Mouse (Mus musculus): ENCODE measurements around the gene Klk1. TPM values are rescaled to one million over a fixed set of nuclear protein-coding genes. Genes with fewer than 3 reads are reported as not detected.

Gene Klk1
- polyA plus RNA-seq, 1 experiment from 2014 or later: 9.7 TPM

- no peak for DNase-seq (ENCODE audit: low spot score)
- TF ChIP-seq CTCF (IDR thresholded peaks at IDR 0.05; ENCODE audit: low read depth): no peak
- TF ChIP-seq EP300 (optimal IDR thresholded peaks at IDR 0.05): no peak
- WGBS: 79% methylated on average over 7 of the region's 7 CpGs
- H3K9ac ChIP-seq (ENCODE audit: low read length): no peak overlapping the region
- no peak overlapping the region for H3K4me2 ChIP-seq (replicated peaks; ENCODE audit: low read depth)
- H3K4me3 ChIP-seq (ENCODE audit: low read depth, low read length): no peak overlapping the region
- H3K27me3 ChIP-seq (ENCODE audit: control insufficient read depth, insufficient read depth, low read length): no peaks in the 10 kb centered on the region
- no peak overlapping the region for H3K27ac ChIP-seq (replicated peaks)
- H3K4me1 ChIP-seq (replicated peaks; ENCODE audit: control insufficient read depth, insufficient read depth): no peaks in the 10 kb centered on the region
- no peaks in the 10 kb centered on the region for H3K36me3 ChIP-seq (ENCODE audit: control insufficient read depth, insufficient read depth, low read length)
- no peaks in the 10 kb centered on the region for H3K9me3 ChIP-seq (ENCODE audit: control insufficient read depth, low read length)
- no peak for ATAC-seq (ENCODE audit: low FRiP score, low TSS enrichment)
These were observed 47.4 kb downstream of the Klk1 start for GRCm38 (mm10) chr7:44272546-44272945.

DNA sequence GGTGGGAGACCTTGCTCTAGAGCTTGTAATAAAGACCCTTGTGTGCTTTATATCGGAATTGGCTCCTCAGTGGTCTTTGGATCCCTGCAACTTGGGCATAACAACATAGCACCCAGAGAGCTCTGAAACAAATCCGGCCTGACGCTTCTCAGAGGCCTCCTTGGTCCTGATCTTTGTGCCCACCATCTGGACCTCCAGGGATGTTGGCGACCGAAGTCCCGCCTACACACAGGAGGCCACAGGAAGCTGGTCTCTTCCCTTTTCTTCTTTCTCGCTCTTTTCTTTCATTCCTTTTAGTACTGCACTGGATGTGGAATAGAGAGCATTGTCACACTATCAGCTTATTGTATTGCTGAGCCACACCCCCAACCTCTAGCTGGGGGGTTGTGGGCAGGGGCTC, 48.3 kb downstream of the Klk1 start:
- Histone ChIP-seq H3K4me1 (replicated peaks; ENCODE audit: control insufficient read depth, insufficient read depth) (no peaks in the 10 kb centered on the region), H3K9ac (ENCODE audit: low read length) (no peak overlapping the region), H3K27me3 (ENCODE audit: control insufficient read depth, insufficient read depth, low read length) (0 out of 2 replicates have a peak, but pooled peaks cover 2% of the 10 kb centered on the region), H3K36me3 (ENCODE audit: control insufficient read depth, insufficient read depth, low read length) (no peaks in the 10 kb centered on the region), H3K27ac (replicated peaks) (no peak overlapping the region), H3K4me2 (replicated peaks; ENCODE audit: low read depth) (no peak overlapping the region), H3K4me3 (ENCODE audit: low read depth, low read length) (no peak overlapping the region), H3K9me3 (ENCODE audit: control insufficient read depth, low read length) (no peaks in the 10 kb centered on the region)
- TF ChIP-seq EP300 (optimal IDR thresholded peaks at IDR 0.05) (no peak), CTCF (IDR thresholded peaks at IDR 0.05; ENCODE audit: low read depth) (no peak)
- ATAC-seq (ENCODE audit: low FRiP score, low TSS enrichment): no peak
- WGBS: 72% methylated on average over 7 of the region's 7 CpGs
- DNase-seq (ENCODE audit: low spot score): no peak

- Histone ChIP-seq H3K36me3 (ENCODE audit: control insufficient read depth, insufficient read depth, low read length) (no peaks in the 10 kb centered on the region), H3K4me1 (replicated peaks; ENCODE audit: control insufficient read depth, insufficient read depth) (no peaks in the 10 kb centered on the region), H3K27me3 (ENCODE audit: control insufficient read depth, insufficient read depth, low read length) (0 out of 2 replicates have a peak, but pooled peaks cover 2% of the 10 kb centered on the region), H3K4me3 (ENCODE audit: low read depth, low read length) (no peak overlapping the region), H3K27ac (replicated peaks) (no peak overlapping the region), H3K4me2 (replicated peaks; ENCODE audit: low read depth) (no peak overlapping the region), H3K9me3 (ENCODE audit: control insufficient read depth, low read length) (no peaks in the 10 kb centered on the region), H3K9ac (ENCODE audit: low read length) (no peak overlapping the region)
- TF ChIP-seq EP300 (optimal IDR thresholded peaks at IDR 0.05): no peak
- no peak for TF ChIP-seq CTCF (IDR thresholded peaks at IDR 0.05; ENCODE audit: low read depth)
- DNase-seq (ENCODE audit: low spot score) (no peak), ATAC-seq (ENCODE audit: low FRiP score, low TSS enrichment) (no peak)
- WGBS: 35% methylated on average over 11 of the region's 11 CpGs
These were observed 48.9 kb downstream of the Klk1 start for GRCm38 (mm10) chr7:44274096-44274495.

- Histone ChIP-seq H3K36me3 (ENCODE audit: control insufficient read depth, insufficient read depth, low read length) (no peaks in the 10 kb centered on the region), H3K4me2 (replicated peaks; ENCODE audit: low read depth) (no peak overlapping the region), H3K9me3 (ENCODE audit: control insufficient read depth, low read length) (no peaks in the 10 kb centered on the region), H3K4me1 (replicated peaks; ENCODE audit: control insufficient read depth, insufficient read depth) (no peaks in the 10 kb centered on the region), H3K4me3 (ENCODE audit: low read depth, low read length) (no peak overlapping the region), H3K27me3 (ENCODE audit: control insufficient read depth, insufficient read depth, low read length) (0 out of 2 replicates have a peak, but pooled peaks cover 2% of the 10 kb centered on the region), H3K27ac (replicated peaks) (no peak overlapping the region), H3K9ac (ENCODE audit: low read length) (no peak overlapping the region)
- no peak for ATAC-seq (ENCODE audit: low FRiP score, low TSS enrichment)
- WGBS: 70% methylated on average over 3 of the region's 3 CpGs
- no peak for TF ChIP-seq CTCF (IDR thresholded peaks at IDR 0.05; ENCODE audit: low read depth)
- no peak for TF ChIP-seq EP300 (optimal IDR thresholded peaks at IDR 0.05)
- no peak for DNase-seq (ENCODE audit: low spot score)
These were observed 50.4 kb downstream of the Klk1 start for GRCm38 (mm10) chr7:44275546-44275945.

- no peak for ATAC-seq (ENCODE audit: low FRiP score, low TSS enrichment)
- Histone ChIP-seq H3K4me3 (ENCODE audit: low read depth, low read length) (no peak overlapping the region), H3K9me3 (ENCODE audit: control insufficient read depth, low read length) (no peaks in the 10 kb centered on the region), H3K27ac (replicated peaks) (no peak overlapping the region), H3K36me3 (ENCODE audit: control insufficient read depth, insufficient read depth, low read length) (no peaks in the 10 kb centered on the region), H3K27me3 (ENCODE audit: control insufficient read depth, insufficient read depth, low read length) (0 out of 2 replicates have a peak, but pooled peaks cover 2% of the 10 kb centered on the region), H3K9ac (ENCODE audit: low read length) (no peak overlapping the region), H3K4me1 (replicated peaks; ENCODE audit: control insufficient read depth, insufficient read depth) (no peaks in the 10 kb centered on the region), H3K4me2 (replicated peaks; ENCODE audit: low read depth) (no peak overlapping the region)
- DNase-seq (ENCODE audit: low spot score): no peak
- 69% methylated on average over 8 of the region's 10 CpGs for WGBS
- TF ChIP-seq CTCF (IDR thresholded peaks at IDR 0.05; ENCODE audit: low read depth) (no peak), EP300 (optimal IDR thresholded peaks at IDR 0.05) (no peak)
These were observed 51.5 kb downstream of the Klk1 start for GRCm38 (mm10) chr7:44276461-44277249.

DNA sequence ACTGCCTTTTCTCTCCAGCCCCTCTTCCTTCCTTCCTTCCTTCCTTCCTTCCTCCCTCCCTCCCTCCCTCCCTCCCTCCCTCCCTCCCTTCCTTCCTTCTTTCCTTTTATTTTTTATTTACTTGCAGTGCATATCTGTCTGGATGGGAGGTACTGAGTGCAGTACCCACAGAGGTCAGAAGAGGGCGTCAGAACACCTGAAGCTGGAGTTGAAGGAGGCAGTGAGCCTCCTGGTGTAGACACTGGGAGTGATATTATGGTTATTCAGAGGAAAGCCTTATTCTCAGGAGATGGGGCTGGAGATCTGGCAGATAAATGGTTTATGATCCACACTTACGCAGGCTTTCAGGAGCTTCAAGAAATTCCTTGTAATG, 52.1 kb downstream of the Klk1 start:
- Histone ChIP-seq H3K9me3 (ENCODE audit: control insufficient read depth, low read length) (no peaks in the 10 kb centered on the region), H3K4me3 (ENCODE audit: low read depth, low read length) (no peak overlapping the region), H3K9ac (ENCODE audit: low read length) (no peak overlapping the region), H3K27me3 (ENCODE audit: control insufficient read depth, insufficient read depth, low read length) (0 out of 2 replicates have a peak, but pooled peaks cover 2% of the 10 kb centered on the region), H3K4me1 (replicated peaks; ENCODE audit: control insufficient read depth, insufficient read depth) (no peaks in the 10 kb centered on the region), H3K4me2 (replicated peaks; ENCODE audit: low read depth) (no peak overlapping the region), H3K36me3 (ENCODE audit: control insufficient read depth, insufficient read depth, low read length) (no peaks in the 10 kb centered on the region), H3K27ac (replicated peaks) (no peak overlapping the region)
- WGBS: 46% methylated on average over 2 of the region's 2 CpGs
- ATAC-seq (ENCODE audit: low FRiP score, low TSS enrichment) (no peak), DNase-seq (ENCODE audit: low spot score) (peak; percentile 33)
- TF ChIP-seq CTCF (IDR thresholded peaks at IDR 0.05; ENCODE audit: low read depth): peak; percentile 64
- no peak for TF ChIP-seq EP300 (optimal IDR thresholded peaks at IDR 0.05)

Other genes with a start within 250 kb of the Klk1 start
- not detected in 2 replicates for gene Klk1b9, start 249.3 kb upstream of the Klk1 start, polyA plus RNA-seq (2015; fragmentation: Nextera tagmentation; extraction: Ambion mirVana)
- not detected in 2 replicates for gene Klk1b11, start 229.5 kb upstream of the Klk1 start, polyA plus RNA-seq (2015; fragmentation: Nextera tagmentation; extraction: Ambion mirVana)
- gene Klk1b26, start 213.2 kb upstream of the Klk1 start, polyA plus RNA-seq (2015; fragmentation: Nextera tagmentation; extraction: Ambion mirVana): not detected in 2 replicates
- not detected in 2 replicates for gene Klk1b27, start 173.1 kb upstream of the Klk1 start, polyA plus RNA-seq (2015; fragmentation: Nextera tagmentation; extraction: Ambion mirVana)
- gene Klk1b21, start 123.0 kb upstream of the Klk1 start, polyA plus RNA-seq (2015; fragmentation: Nextera tagmentation; extraction: Ambion mirVana): not detected in 2 replicates
- gene Klk1b22, start 112.7 kb upstream of the Klk1 start, polyA plus RNA-seq (2015; fragmentation: Nextera tagmentation; extraction: Ambion mirVana): not detected in 2 replicates
- gene Klk1b16, start 88.6 kb upstream of the Klk1 start, polyA plus RNA-seq (2015; fragmentation: Nextera tagmentation; extraction: Ambion mirVana): not detected in 2 replicates
- not detected in 2 replicates for gene Klk1b24, start 37.1 kb upstream of the Klk1 start, polyA plus RNA-seq (2015; fragmentation: Nextera tagmentation; extraction: Ambion mirVana)
- not detected in 2 replicates for gene Klk1b3, start 27.2 kb upstream of the Klk1 start, polyA plus RNA-seq (2015; fragmentation: Nextera tagmentation; extraction: Ambion mirVana)
- not detected in 2 replicates for gene Klk1b4, start 17.9 kb upstream of the Klk1 start, polyA plus RNA-seq (2015; fragmentation: Nextera tagmentation; extraction: Ambion mirVana)
- gene Klk1b5, start 9.4 kb upstream of the Klk1 start, polyA plus RNA-seq (2015; fragmentation: Nextera tagmentation; extraction: Ambion mirVana): not detected in 2 replicates
- 0.13 TPM in 1 of 2 replicates, not detected in the other for gene Gm36864, start 10.8 kb downstream of the Klk1 start, polyA plus RNA-seq (2015; fragmentation: Nextera tagmentation; extraction: Ambion mirVana)
- 0.57 and 0.65 TPM in 2 replicates for gene 1700028J19Rik, start 21.3 kb downstream of the Klk1 start, polyA plus RNA-seq (2015; fragmentation: Nextera tagmentation; extraction: Ambion mirVana)
- gene 2410002F23Rik, start 21.4 kb downstream of the Klk1 start, polyA plus RNA-seq (2015; fragmentation: Nextera tagmentation; extraction: Ambion mirVana): 52.9 and 60.0 TPM in 2 replicates
- gene Acp4, start 32.0 kb downstream of the Klk1 start, polyA plus RNA-seq (2015; fragmentation: Nextera tagmentation; extraction: Ambion mirVana): not detected in 2 replicates
- gene Gm15517, start 36.1 kb downstream of the Klk1 start, polyA plus RNA-seq (2015; fragmentation: Nextera tagmentation; extraction: Ambion mirVana): not detected in 2 replicates
- gene Clec11a, start 81.5 kb downstream of the Klk1 start, polyA plus RNA-seq (2015; fragmentation: Nextera tagmentation; extraction: Ambion mirVana): 11.1 and 11.4 TPM in 2 replicates
- gene Shank1, start 84.9 kb downstream of the Klk1 start, polyA plus RNA-seq (2015; fragmentation: Nextera tagmentation; extraction: Ambion mirVana): 0.53 and 0.61 TPM in 2 replicates
- 1.2 and 1.4 TPM in 2 replicates for gene Syt3, start 158.7 kb downstream of the Klk1 start, polyA plus RNA-seq (2015; fragmentation: Nextera tagmentation; extraction: Ambion mirVana)
- 0.68 and 0.75 TPM in 2 replicates for gene 1700008O03Rik, start 160.5 kb downstream of the Klk1 start, polyA plus RNA-seq (2015; fragmentation: Nextera tagmentation; extraction: Ambion mirVana)
- 0.36 and 0.52 TPM in 2 replicates for gene Lrrc4b, start 203.7 kb downstream of the Klk1 start, polyA plus RNA-seq (2015; fragmentation: Nextera tagmentation; extraction: Ambion mirVana)
- gene Aspdh, start 240.0 kb downstream of the Klk1 start, polyA plus RNA-seq (2015; fragmentation: Nextera tagmentation; extraction: Ambion mirVana): 0.12 and 0.21 TPM in 2 replicates
- 32.8 and 33.7 TPM in 2 replicates for gene Josd2, start 242.6 kb downstream of the Klk1 start, polyA plus RNA-seq (2015; fragmentation: Nextera tagmentation; extraction: Ambion mirVana)